Mouse (Mus musculus) neural tube, embryonic 15.5 days (tissue): ENCODE data around the gene Opn5. TPM values are rescaled to one million over a fixed set of nuclear protein-coding genes. Genes with fewer than 3 reads are reported as not detected.

Experiments used
- ATAC-seq: fragments of 200-750 bp; cut with Nextera tagmentation; 2 replicates; pipeline ENCODE4 v1.8.0; 2017; ENCODE audit warnings: mild to moderate bottlenecking, moderate TSS enrichment, moderate library complexity; ENCODE audit not compliant: low FRiP score
- H3K27ac ChIP-seq: fragments of 300-500 bp; sonication (generic); replicated peaks from 2 replicates; pipeline ENCODE4 v1.5.1; 2015; ENCODE audit warnings: mild to moderate bottlenecking, inconsistent platforms
- H3K27me3 ChIP-seq: fragments of 300-500 bp; sonication (generic); replicated peaks from 2 replicates; pipeline ENCODE4 v1.6.1; 2015; ENCODE audit warnings: inconsistent platforms
- H3K36me3 ChIP-seq: fragments of 300-500 bp; sonication (generic); 2 replicates; pipeline ENCODE4 v1.6.1; 2015; ENCODE audit warnings: inconsistent platforms
- H3K4me1 ChIP-seq: fragments of 300-500 bp; sonication (generic); 2 replicates; pipeline ENCODE4 v1.6.1; 2015; ENCODE audit warnings: inconsistent platforms
- H3K4me2 ChIP-seq: fragments of 300-500 bp; sonication (generic); 2 replicates; pipeline ENCODE4 v1.6.1; 2015; ENCODE audit warnings: inconsistent platforms, mild to moderate bottlenecking, moderate library complexity
- H3K4me3 ChIP-seq: fragments of 300-500 bp; sonication (generic); replicated peaks from 2 replicates; pipeline ENCODE4 v1.5.1; 2015; ENCODE audit warnings: mild to moderate bottlenecking, inconsistent platforms
- H3K9ac ChIP-seq: fragments of 300-500 bp; sonication (generic); replicated peaks from 2 replicates; pipeline ENCODE4 v1.6.1; 2015; ENCODE audit warnings: mild to moderate bottlenecking, inconsistent platforms
- H3K9me3 ChIP-seq: fragments of 300-500 bp; sonication (generic); replicated peaks from 2 replicates; pipeline ENCODE4 v1.6.1; 2016; ENCODE audit warnings: inconsistent platforms
- WGBS: fragments of 180-500 bp; shearing (Covaris S2); methylation state at CpG from one replicate; pipeline ENCODE4 v1.1.7; 2015; ENCODE audit warnings: mixed read lengths; 5-methylcytosine and 5-hydroxymethylcytosine counted together
- polyA plus RNA-seq: library from polyadenylated mRNA; unstranded; fragments of >200 nt; fragmentation: Nextera tagmentation; extraction: Ambion mirVana; gene quantifications from 2 replicates; pipeline ENCODE4 v1.2.1, GENCODE M21; 2015

Opn5 gene
- 0.09 and 0.44 TPM in 2 replicates for polyA plus RNA-seq

- Histone ChIP-seq H3K4me3 (no peak within 1 kb of the TSS), H3K36me3 (no peaks in the 10 kb centered on the region), H3K9me3 (no peaks in the 10 kb centered on the region), H3K9ac (no peak within 1 kb of the TSS), H3K4me2 (no peak within 1 kb of the TSS), H3K4me1 (no peaks in the 10 kb centered on the region), H3K27ac (no peak within 1 kb of the TSS), H3K27me3 (no peaks in the 10 kb centered on the region)
- 85% methylated on average over 8 of the region's 8 CpGs for WGBS
- no peak for ATAC-seq
Observed at GRCm38 (mm10) chr17:42611295-42611694, at the start of gene Opn5. Gene Opn5, minus strand, starts transcription at chr17:42611395.

DNA sequence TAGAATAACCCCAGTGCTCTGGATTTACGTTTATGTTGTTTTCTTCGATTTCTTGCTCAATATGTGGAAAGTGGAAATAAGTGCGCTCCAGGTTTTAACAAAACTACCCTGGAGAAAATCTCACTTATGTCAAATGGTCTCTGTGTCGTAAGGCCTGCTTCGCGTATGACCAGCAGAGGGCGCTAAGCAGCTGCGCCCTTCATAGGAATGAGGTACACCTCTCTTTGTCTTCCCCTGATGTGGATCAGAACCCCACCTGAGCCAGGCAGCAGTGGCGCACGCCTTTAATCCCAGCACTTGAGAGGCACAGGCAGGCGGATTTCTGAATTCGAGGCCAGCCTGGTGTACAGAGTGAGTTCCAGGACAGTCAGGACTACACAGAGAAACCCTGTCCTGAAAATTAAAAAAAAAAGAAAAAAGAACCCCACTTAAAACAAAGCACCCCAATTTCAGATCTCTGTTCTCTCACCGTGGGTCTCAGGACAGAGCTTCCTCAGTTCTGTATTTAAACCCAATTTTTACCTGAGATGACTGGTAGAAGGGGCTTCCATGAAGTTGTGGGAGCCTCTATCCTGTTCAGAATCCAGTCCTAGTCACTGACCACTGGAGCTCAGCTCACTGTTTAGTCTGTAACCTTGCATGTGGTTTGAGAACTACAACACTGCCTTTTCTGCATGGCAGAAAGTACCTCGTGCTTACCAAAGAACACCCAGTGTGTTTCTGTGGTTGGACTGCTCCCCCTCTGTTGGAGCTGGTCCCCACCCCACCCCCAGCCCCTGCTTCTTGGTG, 47.6 kb upstream of the Opn5 start:
- no peak overlapping the region for H3K27ac ChIP-seq
- H3K9me3 ChIP-seq: no peaks in the 10 kb centered on the region
- H3K4me2 ChIP-seq: peak overlapping the region; percentile 47
- H3K27me3 ChIP-seq: no peaks in the 10 kb centered on the region
- no peak overlapping the region for H3K9ac ChIP-seq
- H3K4me1 ChIP-seq: no peaks in the 10 kb centered on the region
- ATAC-seq: peak; percentile 87
- 26% methylated on average over 14 of the region's 14 CpGs for WGBS
- H3K36me3 ChIP-seq: no peaks in the 10 kb centered on the region
- H3K4me3 ChIP-seq: no peak overlapping the region

GRCm38 (mm10) chr17:42643416-42643815, 32.2 kb upstream of the Opn5 start:
- Histone ChIP-seq H3K9me3 (no peaks in the 10 kb centered on the region), H3K4me3 (no peak overlapping the region), H3K27ac (no peak overlapping the region), H3K36me3 (no peaks in the 10 kb centered on the region), H3K4me2 (no peak overlapping the region), H3K4me1 (no peaks in the 10 kb centered on the region), H3K9ac (no peak overlapping the region), H3K27me3 (no peaks in the 10 kb centered on the region)
- no peak for ATAC-seq
- 92% methylated on average over 3 of the region's 3 CpGs for WGBS

- Histone ChIP-seq H3K27me3 (no peaks in the 10 kb centered on the region), H3K9me3 (no peaks in the 10 kb centered on the region), H3K36me3 (no peaks in the 10 kb centered on the region), H3K4me3 (no peak overlapping the region), H3K9ac (no peak overlapping the region), H3K4me2 (no peak overlapping the region), H3K4me1 (no peaks in the 10 kb centered on the region), H3K27ac (no peak overlapping the region)
- no peak for ATAC-seq
- 92% methylated on average over 2 of the region's 2 CpGs for WGBS
Observed at GRCm38 (mm10) chr17:42630206-42630605, 19.0 kb upstream of the Opn5 start.

- H3K27me3 ChIP-seq: no peaks in the 10 kb centered on the region
- no peak overlapping the region for H3K4me3 ChIP-seq
- 32% methylated on average over 6 of the region's 6 CpGs for WGBS
- no peaks in the 10 kb centered on the region for H3K9me3 ChIP-seq
- no peaks in the 10 kb centered on the region for H3K36me3 ChIP-seq
- H3K4me1 ChIP-seq: no peaks in the 10 kb centered on the region
- no peak overlapping the region for H3K4me2 ChIP-seq
- H3K27ac ChIP-seq: no peak overlapping the region
- H3K9ac ChIP-seq: no peak overlapping the region
- ATAC-seq: peak; percentile 74
Observed at GRCm38 (mm10) chr17:42613043-42613737, 2.0 kb upstream of the Opn5 start.

DNA sequence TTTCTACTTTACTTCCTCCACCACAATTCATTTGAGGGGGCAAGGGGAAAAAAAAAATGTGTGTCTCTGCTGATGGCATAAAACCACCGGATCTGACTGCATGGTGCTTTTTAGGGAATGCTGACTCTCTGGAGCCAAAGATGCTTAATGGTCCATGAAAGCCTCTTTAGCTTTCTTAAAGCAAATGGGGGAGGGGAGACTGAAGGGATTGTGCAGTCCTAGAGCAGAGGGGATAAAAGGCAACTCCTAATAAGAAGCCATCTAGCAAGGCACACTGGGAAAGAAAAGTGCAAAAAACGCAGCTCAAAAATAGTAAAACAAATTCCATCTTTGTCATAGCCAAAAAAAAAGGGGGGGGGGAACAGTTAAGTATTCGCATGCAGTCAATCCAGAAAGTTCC, 2.9 kb downstream of the Opn5 start:
- ATAC-seq: no peak
- WGBS: 28% methylated on average over 3 of the region's 3 CpGs
- Histone ChIP-seq H3K4me2 (no peak overlapping the region), H3K4me1 (peaks cover under 1% of the 10 kb centered on the region; the same call in 1 of the 2 replicates), H3K9me3 (no peaks in the 10 kb centered on the region), H3K4me3 (no peak overlapping the region), H3K9ac (no peak overlapping the region), H3K27ac (no peak overlapping the region), H3K36me3 (no peaks in the 10 kb centered on the region), H3K27me3 (no peaks in the 10 kb centered on the region)

DNA sequence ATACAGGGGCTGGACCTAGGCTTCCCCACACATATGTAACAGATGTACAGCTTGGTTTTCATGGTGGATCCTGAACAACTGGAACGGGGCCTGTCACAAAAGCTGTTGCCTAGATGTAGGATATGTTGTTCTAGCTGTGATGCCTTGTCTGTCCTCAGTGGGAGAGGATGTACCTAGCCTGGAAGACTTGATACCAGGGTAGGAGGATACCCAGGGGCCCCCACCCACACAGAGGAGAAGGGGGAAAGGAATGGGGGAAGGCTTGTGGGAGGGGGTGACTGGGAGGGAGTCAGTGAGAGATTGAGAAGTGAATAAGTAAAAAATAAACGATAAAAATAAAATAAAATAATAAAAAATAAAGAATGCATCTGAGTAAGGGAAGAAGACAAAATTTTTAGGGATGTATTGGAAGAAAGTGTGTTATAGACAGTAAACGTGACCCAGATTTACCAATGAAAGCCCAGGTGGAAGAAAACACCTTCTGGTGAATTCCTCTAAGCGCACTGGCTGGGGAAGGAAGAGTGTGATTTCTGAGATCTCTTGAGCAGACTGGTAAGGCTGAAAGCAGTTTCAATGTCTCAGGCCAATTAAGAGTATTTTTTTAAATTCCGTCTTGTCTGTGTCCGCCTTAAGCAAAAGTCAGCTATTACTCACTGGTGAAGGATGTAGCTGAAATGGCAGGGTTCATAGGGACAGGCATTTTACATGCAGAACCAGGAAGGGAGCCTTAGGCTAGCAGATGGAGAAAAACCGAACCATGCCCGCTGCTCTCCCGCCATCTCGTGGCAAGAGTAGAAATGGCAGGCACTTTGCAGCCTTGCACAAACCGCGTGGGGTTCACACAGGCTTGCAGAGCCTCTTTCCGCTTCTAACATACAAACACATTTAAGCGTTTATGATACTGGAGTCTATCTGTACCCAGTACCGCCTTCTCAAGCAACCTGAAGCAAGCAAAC, 8.1 kb downstream of the Opn5 start:
- ATAC-seq: peak; percentile 94
- no peak overlapping the region for H3K4me3 ChIP-seq

DNA sequence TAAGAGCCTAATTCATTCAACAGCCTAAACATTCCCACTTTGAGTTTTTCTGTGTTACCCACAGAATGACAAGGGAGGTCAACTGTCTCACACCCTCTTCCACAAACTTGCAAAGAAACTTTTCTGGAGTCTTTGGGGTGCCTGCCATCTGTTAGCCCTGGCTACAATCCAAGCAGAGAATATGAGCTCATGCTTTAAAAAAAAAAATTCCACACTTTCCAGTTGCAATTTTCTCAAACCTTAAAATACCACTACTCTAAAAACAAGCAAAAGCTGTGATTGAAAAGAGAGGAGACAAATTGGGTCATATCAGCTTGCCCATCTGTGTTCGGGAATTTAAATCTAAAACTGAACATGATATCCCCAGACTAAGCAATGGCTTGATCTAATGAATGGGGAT, 24.7 kb downstream of the Opn5 start:
- WGBS: 91% methylated on average over 1 of the region's 1 CpGs
- ATAC-seq: no peak
- Histone ChIP-seq H3K27ac (no peak overlapping the region), H3K27me3 (no peaks in the 10 kb centered on the region), H3K4me1 (no peaks in the 10 kb centered on the region), H3K36me3 (no peaks in the 10 kb centered on the region), H3K4me3 (no peak overlapping the region), H3K9me3 (no peaks in the 10 kb centered on the region), H3K9ac (no peak overlapping the region), H3K4me2 (no peak overlapping the region)

More for the DNA sequence above, 8.1 kb downstream of the Opn5 start:
- peaks cover 3% of the 10 kb centered on the region; the same call in 1 of the 2 replicates for H3K4me1 ChIP-seq
- no peaks in the 10 kb centered on the region for H3K9me3 ChIP-seq
- 26% methylated on average over 15 of the region's 15 CpGs for WGBS
- H3K36me3 ChIP-seq: no peaks in the 10 kb centered on the region
- 0 out of 2 replicates have a peak overlapping the region, but pooled peaks have one; percentile 51 for H3K27ac ChIP-seq
- H3K9ac ChIP-seq: no peak overlapping the region
- no peak overlapping the region for H3K4me2 ChIP-seq
- no peaks in the 10 kb centered on the region for H3K27me3 ChIP-seq

DNA sequence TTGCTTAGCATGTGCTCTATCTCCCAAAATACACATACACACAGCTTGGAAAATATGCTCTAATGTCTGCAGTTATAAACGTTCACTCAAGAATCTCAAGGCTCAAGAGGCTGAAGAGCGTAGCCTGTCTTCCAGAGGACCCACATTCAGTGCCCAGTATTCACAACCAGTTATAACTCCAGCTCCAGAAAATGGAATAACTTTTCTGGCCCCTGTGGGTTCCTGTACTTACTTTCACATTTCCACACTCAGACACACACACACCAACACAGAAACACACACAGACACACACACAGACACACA, 28.2 kb downstream of the Opn5 start:
- H3K4me1 ChIP-seq: no peaks in the 10 kb centered on the region
- H3K27me3 ChIP-seq: no peaks in the 10 kb centered on the region
- H3K4me2 ChIP-seq: no peak overlapping the region
- H3K9ac ChIP-seq: no peak overlapping the region
- no peaks in the 10 kb centered on the region for H3K9me3 ChIP-seq
- WGBS: 62% methylated on average over 2 of the region's 2 CpGs
- no peak overlapping the region for H3K4me3 ChIP-seq
- H3K36me3 ChIP-seq: no peaks in the 10 kb centered on the region
- ATAC-seq: 0 out of 2 replicates have a peak, but pooled peaks have one; percentile 17
- H3K27ac ChIP-seq: no peak overlapping the region

DNA sequence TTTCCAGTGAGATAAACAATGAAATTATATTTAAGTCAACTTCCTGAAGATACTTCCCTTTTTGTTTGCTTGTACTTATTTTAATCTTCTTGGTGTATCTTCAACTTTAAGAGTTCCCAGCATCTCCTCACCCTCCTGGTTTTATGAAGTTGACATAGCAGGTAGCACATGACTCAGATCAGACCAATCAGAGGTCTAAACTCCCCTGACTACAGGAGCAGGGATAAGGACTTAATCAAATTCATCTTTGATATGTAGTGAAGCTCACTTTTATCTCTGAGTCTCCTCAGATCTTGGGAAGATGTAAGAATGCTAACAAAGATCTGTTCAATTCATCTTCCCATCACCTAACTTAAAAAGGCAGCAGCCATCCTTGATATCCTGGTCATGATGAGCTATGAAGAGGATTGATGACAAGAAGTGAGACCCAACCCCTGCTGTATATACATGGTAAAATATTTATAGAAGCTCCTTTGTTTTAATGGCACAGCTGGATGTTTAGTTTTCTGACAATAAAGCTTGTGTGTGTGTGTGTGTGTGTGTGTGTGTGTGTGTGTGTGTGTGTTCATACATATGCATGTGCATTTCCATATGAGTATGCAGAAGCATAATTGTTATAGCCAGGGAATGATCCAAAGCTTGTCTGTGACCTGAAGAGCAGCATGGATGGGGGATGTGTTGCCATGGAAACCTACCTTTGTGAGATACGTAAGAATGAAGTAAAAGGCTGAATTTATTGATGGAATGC, 28.7 kb downstream of the Opn5 start:
- no peak overlapping the region for H3K27ac ChIP-seq

DNA sequence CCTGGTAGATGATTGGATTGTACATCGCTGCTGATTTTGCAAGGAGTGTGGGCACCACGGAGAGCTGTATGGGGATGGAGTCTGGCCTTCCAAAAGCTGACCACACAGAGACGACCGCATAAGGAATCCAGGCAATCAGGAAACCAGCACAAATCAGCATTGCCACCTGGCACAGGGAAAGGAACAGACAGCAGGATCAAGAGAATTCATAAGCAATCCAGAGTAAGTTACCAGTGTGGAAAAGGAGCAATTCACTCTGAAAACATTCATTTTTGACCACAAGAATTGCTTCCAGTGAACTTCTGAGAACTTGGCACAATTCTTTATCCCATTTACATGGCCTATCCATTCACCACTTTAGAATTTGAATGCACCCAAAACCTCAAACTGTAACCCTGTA, 30.6 kb downstream of the Opn5 start:
- WGBS: 83% methylated on average over 4 of the region's 4 CpGs
- Histone ChIP-seq H3K9ac (no peak overlapping the region), H3K4me2 (no peak overlapping the region), H3K27ac (no peak overlapping the region), H3K36me3 (no peaks in the 10 kb centered on the region), H3K9me3 (no peaks in the 10 kb centered on the region), H3K4me3 (no peak overlapping the region), H3K4me1 (no peaks in the 10 kb centered on the region), H3K27me3 (no peaks in the 10 kb centered on the region)
- no peak for ATAC-seq

More for the DNA sequence above, 28.7 kb downstream of the Opn5 start:
- H3K9me3 ChIP-seq: no peaks in the 10 kb centered on the region
- 15% methylated on average over 1 of the region's 1 CpGs for WGBS
- H3K4me2 ChIP-seq: no peak overlapping the region
- H3K4me3 ChIP-seq: no peak overlapping the region
- no peak overlapping the region for H3K9ac ChIP-seq
- ATAC-seq: peak; percentile 81
- no peaks in the 10 kb centered on the region for H3K27me3 ChIP-seq
- no peaks in the 10 kb centered on the region for H3K4me1 ChIP-seq
- H3K36me3 ChIP-seq: no peaks in the 10 kb centered on the region
